Mouse (Mus musculus) spleen, postnatal 14 days (tissue): ENCODE data around the gene 1700037C18Rik.
"Not testable (repeated sequence)": the region's sequence is repeated elsewhere in the genome, so short reads cannot be mapped to it uniquely, and the experiment has no call there.

Experiments used
- DNase-seq, 2 experiments: peaks; one replicate each; pipeline ENCODE4 v3.0.0; 2021 to 2022; ENCODE audit warnings: low spot score in 2 of 2

Gene 1700037C18Rik

DNA sequence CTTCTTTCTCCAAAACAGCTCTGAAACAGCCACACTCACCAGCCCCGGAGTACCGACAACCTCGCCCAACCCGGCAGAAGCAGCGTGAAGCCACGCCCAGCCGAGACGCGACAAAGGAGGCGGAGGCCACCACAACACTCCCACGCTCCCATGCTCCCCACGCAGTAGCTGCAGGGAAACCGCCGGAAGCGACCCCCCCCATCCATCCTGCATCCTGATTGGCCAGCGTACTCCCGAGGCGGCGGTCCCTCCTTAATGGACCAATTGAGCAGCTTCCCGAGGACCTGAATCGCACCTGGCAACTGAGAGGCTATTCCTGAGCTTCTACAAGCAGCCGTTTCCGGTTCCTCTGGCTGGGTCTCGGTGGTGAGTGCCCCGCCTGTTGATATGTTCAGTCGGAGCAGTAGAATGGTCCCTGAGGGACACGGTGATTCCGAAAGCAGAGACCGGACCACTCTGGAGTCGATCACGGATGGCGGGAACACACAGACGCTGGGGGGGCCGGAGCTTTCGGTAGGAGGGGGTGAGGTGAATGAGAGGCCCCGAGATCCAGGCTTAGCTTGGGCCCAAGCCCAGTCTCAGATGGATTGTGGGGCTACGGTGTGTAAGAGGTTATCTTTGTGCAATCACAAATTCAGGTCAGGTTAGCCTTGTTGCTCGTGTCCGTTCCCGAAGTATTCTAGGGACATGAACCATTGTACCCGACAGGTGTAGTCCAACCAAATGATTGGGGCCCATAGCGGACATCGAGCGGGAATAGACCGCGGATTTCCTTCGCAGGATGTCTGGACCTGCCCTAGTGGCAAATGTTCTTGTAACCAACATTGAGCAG lies 36.1 kb downstream of the 1700037C18Rik start, which contains the start of gene Naa60:
Naa60 (plus strand) TSS at position 160 of the 832 bp plus-strand sequence.
- peak; percentile 70 to 73 for DNase-seq

DNA sequence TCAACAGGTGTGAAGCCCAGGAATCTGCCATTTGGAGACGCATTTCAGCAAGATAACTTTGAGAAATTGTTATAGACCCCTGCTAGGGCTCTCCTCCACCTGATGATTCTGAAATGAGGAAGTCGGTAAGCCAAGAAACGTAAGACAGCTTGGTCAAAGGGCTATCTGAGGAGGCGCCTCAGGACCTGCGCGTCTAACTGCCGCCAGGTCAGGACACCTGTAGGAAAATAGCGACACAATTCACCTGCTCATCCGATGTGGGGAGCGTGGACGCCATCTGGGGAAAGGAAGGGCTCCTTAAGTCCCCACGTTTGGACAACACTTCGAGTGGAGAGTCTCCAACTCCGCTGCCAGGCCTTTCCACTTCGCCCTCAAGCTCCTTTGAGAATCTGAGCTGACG lies 36.7 kb downstream of the 1700037C18Rik start:
- DNase-seq = no peak

DNA sequence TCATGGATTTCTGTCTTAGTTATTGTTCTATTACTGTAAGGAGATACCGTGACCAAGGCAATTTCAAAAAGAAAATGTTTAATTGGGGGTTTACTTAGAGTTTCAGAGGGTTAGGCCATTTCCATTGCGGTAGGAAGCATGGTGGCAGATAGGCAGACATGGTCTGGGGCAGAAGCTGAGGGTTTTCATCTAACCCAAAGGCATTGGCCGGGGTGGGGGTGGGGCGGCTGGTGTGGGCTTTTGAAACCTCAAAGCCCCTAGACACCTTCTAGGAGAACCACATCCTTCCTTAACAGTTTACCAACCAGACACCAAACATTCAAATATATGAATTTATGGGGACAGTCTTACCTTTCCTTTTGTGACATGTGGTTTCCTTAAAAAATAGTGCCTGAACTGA lies 49.2 kb downstream of the 1700037C18Rik start:
- no peak for DNase-seq

DNA sequence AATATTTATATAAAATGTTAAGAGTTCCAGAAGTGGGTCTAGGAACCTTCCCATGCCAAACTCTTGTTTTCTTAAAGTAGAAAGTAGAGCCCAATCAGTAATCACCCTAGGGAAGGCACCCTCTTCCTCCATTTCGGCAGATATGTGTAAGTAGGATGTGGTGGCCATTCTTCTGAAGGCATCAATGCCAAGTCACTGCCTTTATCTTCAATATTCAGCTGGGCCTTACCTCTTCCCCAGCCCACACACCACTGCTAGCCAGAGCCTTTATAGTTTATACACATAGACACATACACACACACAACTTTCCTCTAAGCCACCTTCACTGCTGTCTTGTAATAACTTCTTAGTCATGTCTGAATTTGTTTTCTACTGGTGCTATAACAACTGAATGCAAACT lies 52.7 kb downstream of the 1700037C18Rik start:
- DNase-seq = no peak

DNA sequence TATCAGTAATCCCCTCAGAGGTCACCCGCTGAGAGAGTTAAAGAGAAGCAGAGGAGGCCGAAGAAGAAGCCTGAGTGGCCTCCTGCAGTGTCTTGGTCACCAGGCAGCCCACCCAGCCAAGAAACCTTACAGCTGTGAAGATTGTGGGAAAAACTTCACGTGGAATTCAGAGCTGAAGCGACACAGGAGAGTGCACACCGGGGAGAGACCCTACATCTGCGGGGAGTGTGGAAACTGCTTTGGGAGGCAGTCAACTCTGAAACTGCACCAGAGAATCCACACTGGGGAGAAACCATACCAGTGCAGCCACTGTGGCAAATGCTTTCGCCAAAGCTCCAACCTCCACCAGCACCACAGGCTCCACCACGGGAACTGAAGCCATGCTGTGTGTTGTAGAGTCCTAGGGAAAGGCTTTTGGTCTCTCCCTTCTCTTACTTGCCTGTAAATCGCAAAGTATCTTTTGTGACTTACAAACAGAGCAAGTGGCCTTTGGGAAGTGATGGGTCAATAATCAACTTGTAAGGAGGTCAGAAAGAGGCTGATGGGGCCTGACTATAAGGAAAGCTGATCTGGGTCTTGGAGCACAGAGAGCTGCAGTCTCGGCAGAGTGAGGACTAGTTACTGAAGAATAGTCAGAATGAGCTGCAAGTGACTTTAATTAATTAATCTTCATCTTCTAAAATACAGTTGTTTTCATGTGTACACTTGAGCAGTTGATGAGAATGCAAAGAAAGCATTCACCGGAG lies 53.9 kb downstream of the 1700037C18Rik start:
- DNase-seq = no peak

DNA sequence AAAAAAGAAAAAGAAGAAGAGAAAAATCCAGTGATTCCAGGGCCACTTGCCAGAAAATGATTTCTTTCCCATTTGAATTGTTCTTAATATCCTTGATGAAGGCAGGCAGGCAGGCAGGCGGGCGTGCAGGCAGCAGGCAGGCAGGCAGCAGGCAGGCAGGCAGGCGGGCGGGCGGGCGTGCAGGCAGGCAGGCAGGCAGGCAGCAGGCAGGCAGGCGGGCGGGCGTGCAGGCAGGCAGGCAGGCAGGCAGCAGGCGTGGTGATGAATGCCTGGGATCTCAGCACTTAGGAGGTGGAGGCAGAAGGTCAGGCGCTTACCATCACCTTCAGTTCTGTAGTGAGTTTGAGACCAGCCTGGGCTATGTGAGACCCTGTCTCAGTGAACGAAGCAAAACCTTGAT lies 55.9 kb downstream of the 1700037C18Rik start:
- no peak for DNase-seq

DNA sequence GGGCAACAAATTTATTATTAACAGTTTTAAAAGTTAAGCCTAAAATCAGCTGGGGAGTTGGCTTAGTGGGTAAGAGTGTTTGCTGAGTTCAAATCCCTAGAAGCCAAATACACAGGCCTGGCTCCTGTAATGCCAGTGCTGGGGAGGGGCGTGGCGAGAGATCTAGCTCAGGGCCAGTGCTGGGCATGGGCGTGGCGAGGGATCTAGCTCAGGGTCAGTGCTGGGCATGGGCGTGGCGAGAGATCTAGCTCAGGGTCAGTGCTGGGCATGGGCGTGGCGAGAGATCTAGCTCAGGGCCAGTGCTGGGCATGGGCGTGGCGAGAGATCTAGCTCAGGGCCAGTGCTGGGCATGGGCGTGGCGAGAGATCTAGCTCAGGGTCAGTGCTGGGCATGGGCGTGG lies 57.2 kb downstream of the 1700037C18Rik start:
- DNase-seq = not testable (repeated sequence)

DNA sequence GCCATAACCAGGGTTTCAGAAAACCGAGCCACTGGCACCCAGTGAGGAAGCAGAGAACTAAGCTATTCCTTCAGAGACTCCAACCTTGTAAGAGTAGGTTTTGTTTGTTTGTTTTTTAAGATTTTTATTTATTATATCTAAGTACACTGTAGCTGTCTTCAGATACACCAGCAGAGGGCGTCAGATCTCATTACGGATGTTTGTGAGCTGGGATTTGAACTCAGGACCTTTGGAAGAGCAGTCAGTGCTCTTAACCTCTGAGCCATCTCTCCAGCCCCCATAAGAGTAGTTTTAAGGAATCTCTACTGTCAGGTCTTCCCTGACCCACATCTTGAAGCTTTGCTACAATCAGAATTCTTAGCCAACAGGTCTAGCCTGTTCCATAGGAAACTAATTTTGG lies 60.1 kb downstream of the 1700037C18Rik start:
- no peak for DNase-seq

DNA sequence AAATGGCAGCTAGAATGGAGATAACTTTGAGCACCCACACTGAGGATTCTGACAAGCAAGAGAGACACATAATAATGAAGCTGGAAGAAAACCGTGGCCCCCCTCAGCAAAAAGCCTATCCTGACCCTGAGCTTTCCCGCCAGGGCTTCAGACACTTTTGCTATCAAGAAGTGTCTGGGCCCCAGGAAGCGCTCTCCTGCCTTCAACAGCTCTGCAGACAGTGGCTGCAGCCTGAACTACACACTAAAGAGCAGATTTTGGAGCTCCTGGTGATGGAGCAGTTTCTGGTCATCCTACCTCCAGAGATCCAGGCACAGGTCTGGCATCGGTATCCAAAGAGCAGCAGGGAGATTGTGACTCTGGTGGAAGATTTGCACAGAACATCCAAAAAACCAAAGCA lies 60.6 kb downstream of the 1700037C18Rik start:
- no peak for DNase-seq

DNA sequence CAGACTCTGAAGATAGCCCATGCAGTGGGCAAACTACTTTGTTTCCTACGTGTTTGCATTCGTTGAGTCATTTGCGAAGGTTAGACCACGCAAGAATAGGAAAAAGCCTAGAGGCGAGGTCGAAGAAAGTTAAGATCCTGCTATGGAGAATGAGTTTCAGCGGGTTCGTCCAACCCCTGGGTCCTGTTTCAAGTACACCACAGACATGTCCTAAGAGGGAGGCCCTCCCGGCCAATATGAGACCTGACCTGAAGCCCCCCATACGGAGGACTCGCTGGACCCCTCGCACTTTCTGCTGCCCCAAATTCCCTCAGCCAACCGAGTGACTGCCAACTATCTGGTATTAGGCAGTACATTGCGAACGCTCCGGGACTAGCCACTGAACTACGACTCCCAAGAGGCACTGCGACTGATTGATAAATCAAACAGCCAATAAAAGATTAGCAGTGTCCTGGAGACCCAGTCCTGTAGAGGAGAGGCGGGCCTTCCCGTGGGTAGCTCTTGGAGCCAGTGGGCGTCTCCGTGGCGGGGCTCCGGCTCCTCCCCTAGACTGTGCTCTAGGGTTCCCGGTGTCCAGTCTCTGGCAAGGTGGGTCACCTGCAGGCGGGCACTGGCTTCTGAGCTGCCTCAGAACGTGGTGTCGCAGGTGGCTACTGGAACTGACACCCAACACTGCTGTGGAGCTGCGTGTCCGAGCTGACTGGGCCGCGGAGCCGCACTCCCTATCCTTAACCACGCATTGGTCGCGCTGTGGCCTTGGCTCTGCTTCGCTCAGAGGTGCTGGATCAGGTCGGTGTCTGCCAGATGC lies 61.6 kb downstream of the 1700037C18Rik start, which contains the start of gene Zfp174:
Zfp174 (plus strand) TSS at position 558 of the 808 bp plus-strand sequence.
- DNase-seq = peak; percentile 77 to 87
